Mouse (Mus musculus) midbrain, embryonic 13.5 days (tissue): ENCODE measurements around the gene Clic5. TPM values are rescaled to one million over a fixed set of nuclear protein-coding genes. Genes with fewer than 3 reads are reported as not detected.
A peak's percentile ranks its signal among the peaks of the same experiment; 100 is the strongest.
"Not testable (repeated sequence)": the region's sequence is repeated elsewhere in the genome, so short reads cannot be mapped to it uniquely, and the experiment has no call there.

ENCODE experiments used
- ATAC-seq: fragments of 200-750 bp; cut with Nextera tagmentation; 2 replicates; pipeline ENCODE4 v1.8.0; 2017; ENCODE audit warnings: mild to moderate bottlenecking, moderate TSS enrichment, moderate library complexity
- H3K27ac ChIP-seq: fragments of 300-500 bp; sonication (generic); 2 replicates; pipeline ENCODE4 v1.5.1; 2015; ENCODE audit warnings: inconsistent platforms, mild to moderate bottlenecking, moderate library complexity
- H3K27me3 ChIP-seq: fragments of 300-500 bp; sonication (generic); 2 replicates; pipeline ENCODE4 v1.6.1; 2015; ENCODE audit warnings: mild to moderate bottlenecking, inconsistent platforms
- H3K36me3 ChIP-seq: fragments of 300-500 bp; sonication (generic); 2 replicates; pipeline ENCODE4 v1.6.1; 2015; ENCODE audit warnings: mild to moderate bottlenecking, inconsistent platforms
- H3K4me1 ChIP-seq: fragments of 300-500 bp; sonication (generic); replicated peaks from 2 replicates; pipeline ENCODE4 v1.6.1; 2015; ENCODE audit warnings: inconsistent platforms
- H3K4me2 ChIP-seq: fragments of 300-500 bp; sonication (generic); replicated peaks from 2 replicates; pipeline ENCODE4 v1.6.1; 2015; ENCODE audit warnings: moderate library complexity, mild to moderate bottlenecking, inconsistent platforms
- H3K4me3 ChIP-seq: fragments of 300-500 bp; sonication (generic); replicated peaks from 2 replicates; pipeline ENCODE4 v1.5.1; 2015; ENCODE audit warnings: mild to moderate bottlenecking, inconsistent platforms
- H3K9ac ChIP-seq: fragments of 300-500 bp; sonication (generic); replicated peaks from 2 replicates; pipeline ENCODE4 v1.6.1; 2015; ENCODE audit warnings: mild to moderate bottlenecking, inconsistent platforms
- H3K9me3 ChIP-seq: fragments of 300-500 bp; sonication (generic); 2 replicates; pipeline ENCODE4 v1.6.1; 2016; ENCODE audit warnings: mild to moderate bottlenecking, inconsistent platforms
- WGBS: fragments of 180-500 bp; shearing (Covaris S2); methylation state at CpG from one replicate; pipeline ENCODE4 v1.1.7; 2015; 5-methylcytosine and 5-hydroxymethylcytosine counted together
- polyA plus RNA-seq: library from polyadenylated mRNA; unstranded; fragments of >200 nt; fragmentation: Nextera tagmentation; extraction: Ambion mirVana; gene quantifications from 2 replicates; pipeline ENCODE4 v1.2.1, GENCODE M21; 2015

Clic5 gene
- polyA plus RNA-seq, 1 experiment from 2014 or later: 0.70 TPM

GRCm38 (mm10) chr17:44169676-44170075 lies 18.7 kb upstream of the Clic5 start:
- Histone ChIP-seq H3K9me3 (no peaks in the 10 kb centered on the region; the same call in 1 of the 2 replicates), H3K27me3 (no peaks in the 10 kb centered on the region), H3K36me3 (no peaks in the 10 kb centered on the region), H3K27ac (no peak overlapping the region), H3K4me3 (no peak overlapping the region), H3K4me2 (no peak overlapping the region), H3K4me1 (no peaks in the 10 kb centered on the region), H3K9ac (no peak overlapping the region)
- WGBS: 89% methylated on average over 4 of the region's 4 CpGs
- no peak for ATAC-seq

DNA sequence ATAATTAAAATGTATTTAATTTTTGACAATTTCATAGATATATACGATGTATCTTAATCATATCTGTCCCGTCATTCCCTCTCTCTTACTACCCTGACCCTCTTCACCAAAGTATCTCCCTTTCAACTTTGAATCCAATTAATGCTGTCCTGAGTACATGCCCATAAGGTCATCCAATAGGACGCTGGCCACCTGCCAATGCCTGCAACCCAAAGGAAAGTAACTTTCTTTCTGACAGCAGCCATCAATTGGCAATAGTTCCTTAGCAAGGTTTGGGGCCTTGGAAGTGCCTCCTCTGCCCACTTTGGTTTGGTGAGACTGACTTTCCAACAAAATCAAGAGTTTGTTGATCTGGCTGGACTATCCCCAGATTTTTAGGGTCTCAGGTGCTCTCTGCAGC lies 18.1 kb upstream of the Clic5 start:
- H3K9ac ChIP-seq: no peak overlapping the region
- H3K4me1 ChIP-seq: no peaks in the 10 kb centered on the region
- 93% methylated on average over 3 of the region's 3 CpGs for WGBS
- no peaks in the 10 kb centered on the region; the same call in 1 of the 2 replicates for H3K9me3 ChIP-seq
- ATAC-seq: no peak
- H3K36me3 ChIP-seq: no peaks in the 10 kb centered on the region
- no peak overlapping the region for H3K4me3 ChIP-seq
- no peak overlapping the region for H3K27ac ChIP-seq
- H3K27me3 ChIP-seq: no peaks in the 10 kb centered on the region
- no peak overlapping the region for H3K4me2 ChIP-seq

- Histone ChIP-seq H3K4me3 (no peak overlapping the region), H3K4me2 (no peak overlapping the region), H3K9me3 (no peaks in the 10 kb centered on the region; the same call in 1 of the 2 replicates), H3K27me3 (no peaks in the 10 kb centered on the region), H3K4me1 (no peaks in the 10 kb centered on the region), H3K9ac (no peak overlapping the region), H3K36me3 (no peaks in the 10 kb centered on the region), H3K27ac (no peak overlapping the region)
- ATAC-seq: no peak
- WGBS: 47% methylated on average over 3 of the region's 3 CpGs
Observed at GRCm38 (mm10) chr17:44171930-44172329, 16.5 kb upstream of the Clic5 start.

GRCm38 (mm10) chr17:44173341-44173740 lies 15.0 kb upstream of the Clic5 start:
- Histone ChIP-seq H3K4me1 (no peaks in the 10 kb centered on the region), H3K36me3 (no peaks in the 10 kb centered on the region), H3K27me3 (no peaks in the 10 kb centered on the region), H3K4me2 (no peak overlapping the region), H3K4me3 (no peak overlapping the region), H3K9ac (no peak overlapping the region), H3K9me3 (no peaks in the 10 kb centered on the region; the same call in 1 of the 2 replicates), H3K27ac (no peak overlapping the region)
- WGBS: 75% methylated on average over 2 of the region's 2 CpGs
- no peak for ATAC-seq

DNA sequence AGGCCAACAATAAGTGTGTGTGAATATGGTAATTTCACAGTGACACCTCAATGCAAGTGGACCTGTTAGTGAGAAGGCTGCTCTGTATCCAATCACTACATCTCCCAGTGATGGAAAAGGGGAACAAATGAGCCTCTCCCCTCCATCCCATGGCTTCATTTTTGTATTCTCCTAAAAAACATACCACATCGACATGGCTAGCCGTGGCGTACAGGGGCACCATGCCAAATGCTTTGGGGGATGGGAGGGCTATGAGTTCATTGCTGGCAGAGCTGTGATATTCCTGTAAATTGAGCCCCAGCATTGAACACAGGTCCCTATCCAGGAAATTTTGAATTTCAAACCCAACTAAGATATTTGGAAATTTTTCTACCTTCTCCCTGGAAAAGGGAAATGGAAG lies 11.1 kb upstream of the Clic5 start:
- Histone ChIP-seq H3K4me3 (no peak overlapping the region), H3K27ac (no peak overlapping the region), H3K4me2 (no peak overlapping the region), H3K9ac (no peak overlapping the region), H3K27me3 (no peaks in the 10 kb centered on the region), H3K4me1 (no peaks in the 10 kb centered on the region), H3K9me3 (no peaks in the 10 kb centered on the region), H3K36me3 (no peaks in the 10 kb centered on the region)
- ATAC-seq: no peak
- WGBS: 92% methylated on average over 3 of the region's 3 CpGs

DNA sequence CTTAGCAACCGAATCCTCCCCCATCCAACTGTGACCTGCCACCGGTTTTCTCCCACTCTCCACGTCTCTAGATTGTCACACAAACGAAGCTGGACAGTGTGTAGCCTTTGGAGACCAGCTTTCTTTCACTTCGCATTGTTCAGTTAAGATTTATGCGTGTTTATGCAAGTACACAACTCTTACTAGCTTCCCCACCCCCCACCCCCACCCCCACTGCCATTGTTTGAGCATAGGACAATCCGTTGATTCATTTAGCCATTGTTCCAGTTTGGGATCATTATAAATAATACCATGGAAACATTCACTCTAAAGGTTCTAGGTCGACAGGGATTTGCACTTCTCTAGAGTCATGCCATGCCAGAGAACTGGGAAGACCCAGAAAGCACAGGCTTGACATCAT lies 7.0 kb upstream of the Clic5 start:
- ATAC-seq: no peak
- H3K36me3 ChIP-seq: no peaks in the 10 kb centered on the region
- H3K9ac ChIP-seq: no peak overlapping the region
- no peak overlapping the region for H3K4me3 ChIP-seq
- 60% methylated on average over 8 of the region's 8 CpGs for WGBS
- H3K27me3 ChIP-seq: no peaks in the 10 kb centered on the region
- H3K27ac ChIP-seq: no peak overlapping the region
- H3K9me3 ChIP-seq: no peaks in the 10 kb centered on the region
- H3K4me1 ChIP-seq: no peaks in the 10 kb centered on the region
- H3K4me2 ChIP-seq: no peak overlapping the region

GRCm38 (mm10) chr17:44186871-44187270 lies 1.5 kb upstream of the Clic5 start:
- no peak overlapping the region for H3K27ac ChIP-seq
- no peak overlapping the region for H3K4me3 ChIP-seq
- no peaks in the 10 kb centered on the region for H3K9me3 ChIP-seq
- H3K9ac ChIP-seq: no peak overlapping the region
- 85% methylated on average over 3 of the region's 3 CpGs for WGBS
- H3K36me3 ChIP-seq: no peaks in the 10 kb centered on the region
- peaks cover 42% of the 10 kb centered on the region for H3K27me3 ChIP-seq
- peaks cover 16% of the 10 kb centered on the region for H3K4me1 ChIP-seq
- no peak for ATAC-seq
- no peak overlapping the region for H3K4me2 ChIP-seq

GRCm38 (mm10) chr17:44187537-44187936 lies 847 bp upstream of the Clic5 start:
- not testable (repeated sequence) for H3K9ac ChIP-seq, H3K4me3 ChIP-seq, H3K27ac ChIP-seq, ATAC-seq, H3K36me3 ChIP-seq, H3K9me3 ChIP-seq, H3K4me2 ChIP-seq
- H3K27me3 ChIP-seq: peaks cover 42% of the 10 kb centered on the region
- peaks cover 16% of the 10 kb centered on the region for H3K4me1 ChIP-seq

- H3K4me1 ChIP-seq: peaks cover 16% of the 10 kb centered on the region
- peak; percentile 43 for ATAC-seq
- no peaks in the 10 kb centered on the region for H3K36me3 ChIP-seq
- under 1% methylated on average over 24 of the region's 24 CpGs for WGBS
- no peaks in the 10 kb centered on the region for H3K9me3 ChIP-seq
- peak overlapping the region; percentile 36 for H3K4me3 ChIP-seq
- peaks cover 42% of the 10 kb centered on the region for H3K27me3 ChIP-seq
- H3K9ac ChIP-seq: 0 out of 2 replicates have a peak overlapping the region, but pooled peaks have one; percentile 1
- peak overlapping the region; percentile 57 for H3K4me2 ChIP-seq
- no peak overlapping the region for H3K27ac ChIP-seq
Observed at GRCm38 (mm10) chr17:44188769-44189145, 373 bp downstream of the Clic5 start.

DNA sequence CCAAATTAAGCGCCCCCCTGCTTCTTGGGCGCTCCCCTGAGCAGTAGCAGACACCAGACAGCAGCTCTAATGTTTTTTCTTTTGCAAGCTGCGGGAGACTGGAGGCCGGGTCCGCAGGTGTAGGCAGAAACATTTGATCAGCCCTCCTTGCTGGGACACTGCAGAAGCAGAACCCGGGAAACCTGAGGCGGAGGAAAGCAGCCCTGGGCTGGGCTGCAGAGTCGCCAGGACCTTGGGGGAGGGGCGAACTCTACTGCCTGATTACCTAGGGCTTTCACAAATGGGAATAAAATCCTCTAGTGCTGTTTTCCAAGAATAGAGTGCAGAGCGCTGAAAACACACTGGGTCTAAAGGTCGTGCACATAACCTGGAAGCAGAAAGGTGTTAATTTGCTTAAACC lies 1.3 kb downstream of the Clic5 start:
- Histone ChIP-seq H3K27me3 (peaks cover 42% of the 10 kb centered on the region), H3K4me1 (peaks cover 16% of the 10 kb centered on the region), H3K4me2 (peak overlapping the region; percentile 57), H3K9ac (no peak overlapping the region), H3K9me3 (no peaks in the 10 kb centered on the region), H3K27ac (no peak overlapping the region), H3K4me3 (no peak overlapping the region), H3K36me3 (no peaks in the 10 kb centered on the region)
- no peak for ATAC-seq
- 2% methylated on average over 11 of the region's 11 CpGs for WGBS

DNA sequence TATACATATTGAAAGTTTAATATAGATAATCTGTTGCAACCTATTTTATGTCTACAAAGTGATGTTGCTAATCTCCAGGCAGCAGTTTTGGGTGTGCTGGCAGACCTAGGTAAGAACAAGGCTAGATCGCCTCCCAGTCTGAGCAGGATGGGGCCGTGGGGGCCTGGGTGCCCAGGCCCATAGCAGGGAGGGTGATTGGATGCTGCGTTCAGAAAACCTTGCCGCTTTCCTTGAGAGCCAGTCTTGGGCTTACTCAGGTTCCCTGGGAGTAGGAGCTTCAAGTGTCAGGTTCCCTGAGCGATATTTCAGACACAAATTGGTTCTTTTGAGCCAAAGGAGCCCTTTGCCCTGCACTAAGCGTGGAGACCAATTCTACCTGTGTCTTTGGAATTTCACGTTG lies 1.9 kb downstream of the Clic5 start:
- no peak for ATAC-seq
- no peaks in the 10 kb centered on the region for H3K36me3 ChIP-seq
- H3K27me3 ChIP-seq: peaks cover 42% of the 10 kb centered on the region

GRCm38 (mm10) chr17:44192981-44193380 lies 4.6 kb downstream of the Clic5 start:
- Histone ChIP-seq H3K27ac (no peak overlapping the region), H3K4me3 (no peak overlapping the region), H3K27me3 (peaks cover 32% of the 10 kb centered on the region), H3K36me3 (no peaks in the 10 kb centered on the region), H3K4me2 (no peak overlapping the region), H3K4me1 (peaks cover 16% of the 10 kb centered on the region), H3K9me3 (no peaks in the 10 kb centered on the region), H3K9ac (no peak overlapping the region)
- 88% methylated on average over 3 of the region's 3 CpGs for WGBS
- ATAC-seq: no peak

More for the DNA sequence above, 1.9 kb downstream of the Clic5 start:
- no peaks in the 10 kb centered on the region for H3K9me3 ChIP-seq
- H3K27ac ChIP-seq: no peak overlapping the region
- H3K4me3 ChIP-seq: no peak overlapping the region
- no peak overlapping the region for H3K4me2 ChIP-seq
- 46% methylated on average over 7 of the region's 7 CpGs for WGBS
- no peak overlapping the region for H3K9ac ChIP-seq
- H3K4me1 ChIP-seq: peaks cover 16% of the 10 kb centered on the region

GRCm38 (mm10) chr17:44199158-44199557 lies 10.8 kb downstream of the Clic5 start:
- no peak overlapping the region for H3K4me3 ChIP-seq
- no peak overlapping the region for H3K4me2 ChIP-seq
- no peak for ATAC-seq
- H3K27me3 ChIP-seq: no peaks in the 10 kb centered on the region
- no peak overlapping the region for H3K27ac ChIP-seq
- no peaks in the 10 kb centered on the region for H3K4me1 ChIP-seq
- H3K9me3 ChIP-seq: no peaks in the 10 kb centered on the region
- WGBS: 78% methylated on average over 4 of the region's 4 CpGs
- no peaks in the 10 kb centered on the region for H3K36me3 ChIP-seq
- H3K9ac ChIP-seq: no peak overlapping the region
